Mouse (Mus musculus) testis, adult 10 weeks (tissue): ENCODE data around the gene Rasd2. TPM values are rescaled to one million over a fixed set of nuclear protein-coding genes. Genes with fewer than 3 reads are reported as not detected.

ENCODE experiments used
- polyA plus RNA-seq: library from polyadenylated mRNA; stranded (reverse); fragments of 350-450 nt; fragmentation: Illumina TruSeq; extraction: RNeasy Lipid Tissue Mini Kit (QIAGEN cat#74804); gene quantifications from one replicate; pipeline ENCODE4 v1.2.3, GENCODE M21; 2014; ENCODE audit warnings: low read depth, low replicate concordance

Gene Rasd2
- polyA plus RNA-seq, result 0.36 TPM

GRCm38 (mm10) chr8:75213686-75214085 is at the start of gene Rasd2:
Rasd2 (plus strand) TSS chr8:75213944.

Other genes starting within 250 kb of the Rasd2 start
- 10.1 TPM for gene Hmgxb4, start 220.6 kb upstream of the Rasd2 start, polyA plus RNA-seq
- 4.8 TPM for gene Tom1, start 180.2 kb upstream of the Rasd2 start, polyA plus RNA-seq
- gene Hmox1, start 120.3 kb upstream of the Rasd2 start, polyA plus RNA-seq, result 2.2 TPM
- gene Mcm5, start 104.4 kb upstream of the Rasd2 start, polyA plus RNA-seq, result 3.8 TPM
- gene Gm10358, start 192.6 kb downstream of the Rasd2 start, polyA plus RNA-seq, result not detected
- 272 TPM for gene Iqcm, start 234.8 kb downstream of the Rasd2 start, polyA plus RNA-seq